Mouse (Mus musculus) lung, adult 10 weeks (tissue): Measurements from ENCODE around the gene Gas2l1. TPM values are rescaled to one million over a fixed set of nuclear protein-coding genes. Genes with fewer than 3 reads are reported as not detected.

Experiments
- polyA plus RNA-seq: library from polyadenylated mRNA; stranded (reverse); fragments of 350-450 nt; fragmentation: Illumina TruSeq; extraction: RNeasy Lipid Tissue Mini Kit (QIAGEN cat#74804); gene quantifications from one replicate; pipeline ENCODE4 v1.2.3, GENCODE M21; 2014; ENCODE audit warnings: low read depth, low replicate concordance; ENCODE audit not compliant: insufficient read depth

Gene Gas2l1
- polyA plus RNA-seq: 28.3 TPM

DNA sequence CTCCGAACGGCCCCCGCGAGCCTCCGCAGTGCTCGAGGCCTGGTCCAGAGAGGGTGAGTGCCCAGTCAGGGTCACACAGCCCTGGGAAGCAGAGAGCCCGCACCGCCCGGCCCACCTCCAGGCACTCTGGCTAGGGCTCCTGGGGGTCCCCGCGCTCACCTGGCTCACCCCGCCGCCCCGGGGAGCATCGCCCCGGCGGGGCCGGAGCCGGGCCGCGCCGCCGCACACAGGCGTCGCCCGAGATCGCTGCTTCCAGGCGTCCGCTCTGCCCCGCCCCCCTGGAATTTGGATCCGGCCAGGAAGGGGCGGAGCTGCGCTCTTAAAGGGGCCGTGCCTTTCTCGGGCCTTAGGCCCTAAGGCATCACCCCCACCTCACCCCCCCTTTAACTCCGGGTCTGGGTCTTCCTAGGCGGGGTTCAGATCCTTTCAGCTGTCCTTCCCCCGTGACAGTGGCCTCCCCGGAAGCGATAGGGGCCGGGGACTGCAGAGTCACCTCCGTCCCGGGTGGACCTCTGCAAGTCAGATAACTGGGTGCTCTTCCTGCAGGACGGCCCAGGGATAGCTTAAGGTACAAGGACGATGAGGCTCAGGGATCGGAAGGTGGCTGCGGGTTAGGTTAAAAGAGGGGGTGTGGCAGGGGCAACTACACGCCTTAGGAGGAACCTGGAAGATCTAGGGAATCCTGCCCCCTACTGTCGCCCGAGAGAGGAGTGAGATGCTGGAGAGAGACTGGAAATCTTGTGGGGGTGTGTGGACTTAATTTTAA lies at the start of gene Gas2l1:
Gas2l1 (minus strand) TSS at position 272 of the 766 bp plus-strand sequence.

DNA sequence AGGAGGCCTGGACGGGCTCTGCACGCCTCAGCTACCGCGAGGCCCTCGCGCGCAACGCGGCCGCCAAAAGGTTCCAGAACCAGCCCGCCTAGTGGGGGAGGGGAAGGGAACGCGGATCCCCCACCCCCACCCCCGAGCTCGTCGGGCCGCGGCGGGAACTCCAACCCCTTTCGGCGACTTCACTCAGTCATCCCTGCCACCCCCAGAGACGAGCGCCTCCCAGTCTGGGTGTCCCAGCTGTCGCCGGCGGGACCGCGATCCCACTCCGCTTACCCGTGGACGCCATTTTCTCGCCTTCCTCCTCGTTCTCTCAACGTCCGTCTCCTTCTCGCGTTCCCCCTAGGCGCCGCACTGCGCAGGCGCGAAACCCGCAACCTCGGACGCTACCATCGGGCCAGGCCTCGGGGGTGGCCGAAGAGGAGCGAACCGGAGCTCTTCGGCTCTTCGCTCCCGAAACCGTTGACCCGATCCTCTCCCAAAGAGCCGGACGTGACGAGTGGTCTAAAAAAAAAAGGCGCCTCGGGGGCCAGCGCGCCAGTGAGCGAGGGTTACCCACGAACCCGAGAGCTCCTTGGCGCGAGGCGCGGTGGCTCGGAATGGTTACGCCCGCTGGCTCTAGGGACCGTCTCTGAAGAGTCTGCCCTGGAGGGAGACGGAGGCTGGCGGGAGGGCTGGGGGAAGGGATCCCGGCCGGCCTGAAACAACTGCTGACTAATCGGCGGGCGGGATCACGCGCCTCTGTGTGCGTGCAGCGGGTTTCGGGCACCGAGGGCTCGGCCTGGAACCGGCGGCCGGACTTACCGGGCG lies 33.8 kb upstream of the Gas2l1 start, which contains the start of the genes Rhbdd3 and Ewsr1:
Rhbdd3 (plus strand) TSS at position 191 of the 807 bp plus-strand sequence.
Ewsr1 (minus strand) TSS at position 531 of the 807 bp plus-strand sequence.

DNA sequence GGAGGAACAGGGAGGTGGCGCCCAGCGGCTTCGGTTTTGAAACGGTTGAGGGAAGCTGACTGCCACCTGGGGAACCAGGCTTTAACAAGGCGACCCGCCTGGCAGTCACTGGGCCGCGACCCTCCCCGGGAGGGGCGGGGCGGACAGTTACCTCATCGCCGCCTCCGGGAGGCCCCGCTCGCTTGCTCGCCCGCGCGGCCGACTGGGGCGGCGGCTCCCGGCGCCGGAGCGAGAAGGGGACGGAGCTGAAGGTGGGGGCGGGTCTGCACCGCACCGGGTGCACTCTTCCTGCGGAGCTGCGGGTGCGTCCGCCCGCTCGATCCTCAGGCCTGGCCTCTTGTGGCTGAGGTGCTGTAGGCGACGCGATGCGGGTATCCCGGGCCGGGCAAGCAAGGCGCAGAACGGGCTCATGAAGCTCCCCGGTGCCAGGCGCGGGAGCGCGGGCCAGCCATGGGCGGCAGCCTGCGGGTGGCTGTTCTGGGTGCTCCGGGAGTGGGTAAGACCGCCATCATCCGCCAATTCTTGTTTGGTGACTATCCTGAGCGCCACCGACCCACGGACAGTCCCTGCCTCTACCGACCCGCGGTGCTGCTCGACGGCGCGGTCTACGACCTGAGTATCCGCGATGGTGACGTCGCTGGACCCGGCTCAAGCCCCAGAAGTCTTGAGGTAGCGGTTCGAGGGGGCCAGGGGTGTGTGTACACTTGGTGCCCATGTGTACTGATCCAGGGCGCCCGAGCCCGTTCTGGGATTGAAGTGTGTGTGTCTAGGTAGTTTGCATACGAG lies 7.1 kb downstream of the Gas2l1 start, which contains the start of gene Rasl10a:
Rasl10a (plus strand) TSS at position 273 of the 786 bp plus-strand sequence.

Other genes with a start within 250 kb of the Gas2l1 start
- 22.7 TPM for gene Nf2, start 215.8 kb downstream of the Gas2l1 start, polyA plus RNA-seq
- 9.7 TPM for gene Nipsnap1, start 191.4 kb downstream of the Gas2l1 start, polyA plus RNA-seq
- 16.3 TPM for gene Thoc5, start 170.0 kb downstream of the Gas2l1 start, polyA plus RNA-seq
- 0.07 TPM for gene Nefh, start 117.3 kb downstream of the Gas2l1 start, polyA plus RNA-seq
- gene Ap1b1, start 78.5 kb downstream of the Gas2l1 start, polyA plus RNA-seq: 20.7 TPM
- gene Rasl10a, start 7.2 kb downstream of the Gas2l1 start, polyA plus RNA-seq: 2.1 TPM
- 7.7 TPM for gene Rhbdd3, start 33.6 kb upstream of the Gas2l1 start, polyA plus RNA-seq
- gene Ewsr1, start 33.9 kb upstream of the Gas2l1 start, polyA plus RNA-seq: 131 TPM
- gene Emid1, start 86.9 kb upstream of the Gas2l1 start, polyA plus RNA-seq: 13.8 TPM
- 13.7 TPM for gene Kremen1, start 196.2 kb upstream of the Gas2l1 start, polyA plus RNA-seq